Mouse (Mus musculus) myocyte (in vitro differentiated cells): ENCODE results near the gene Adcy7.

Experiments used
- CEBPB ChIP-seq: IDR thresholded peaks from 2 replicates; pipeline ENCODE4 v1.6.1; 2011; ENCODE audit warnings: mild to moderate bottlenecking, moderate library complexity; ENCODE audit not compliant: poor library complexity, insufficient read depth, severe bottlenecking
- E2F4 ChIP-seq: IDR thresholded peaks from one replicate; pipeline ENCODE4 v1.6.1; 2011; ENCODE audit warnings: mild to moderate bottlenecking, control low read depth, moderate library complexity; ENCODE audit not compliant: insufficient read depth
- MAX ChIP-seq: IDR thresholded peaks from one replicate; pipeline ENCODE4 v1.6.1; 2011; ENCODE audit warnings: low read depth, mild to moderate bottlenecking, control low read depth
- POLR2A ChIP-seq: IDR thresholded peaks from one replicate; pipeline ENCODE4 v1.6.1; 2011; ENCODE audit warnings: low read depth, mild to moderate bottlenecking, control low read depth, moderate library complexity; ENCODE audit not compliant: insufficient read length
- REST ChIP-seq: IDR thresholded peaks from one replicate; pipeline ENCODE4 v1.6.1; 2011; ENCODE audit warnings: mild to moderate bottlenecking, control low read depth, moderate library complexity; ENCODE audit not compliant: insufficient read depth, insufficient read length
- SRF ChIP-seq: IDR thresholded peaks from one replicate; pipeline ENCODE4 v1.6.1; 2011; ENCODE audit warnings: low read depth; ENCODE audit not compliant: control insufficient read depth, insufficient read length
- TCF12 ChIP-seq: IDR thresholded peaks from one replicate; pipeline ENCODE4 v1.6.1; 2011; ENCODE audit warnings: mild to moderate bottlenecking, control low read depth; ENCODE audit not compliant: poor library complexity, insufficient read depth, severe bottlenecking
- USF1 ChIP-seq: IDR thresholded peaks from one replicate; pipeline ENCODE4 v1.6.1; 2011; ENCODE audit warnings: low read depth, mild to moderate bottlenecking, control low read depth, moderate library complexity

GRCm38 (mm10) chr8:88236666-88237065, 35.5 kb upstream of the Adcy7 start:
- no peak for TF ChIP-seq E2F4
- no peak for TF ChIP-seq POLR2A
- no peak for TF ChIP-seq REST
- no peak for TF ChIP-seq TCF12
- TF ChIP-seq CEBPB: no peak
- no peak for TF ChIP-seq USF1
- TF ChIP-seq MAX: no peak
- TF ChIP-seq SRF: no peak
